Mouse (Mus musculus) embryonic stem cell, embryonic (primary cell): ENCODE results near the gene Tnrc18.

Source experiments
- CTCF ChIA-PET, 4 experiments: fragments of 300-600 bp in 2 of 4; fragments of 350-600 bp in 2 of 4; sonication (Branson Sonifier 250); formaldehyde crosslinking; loops; one replicate each; lab custom pipeline; 2022; ENCODE audit warnings: inconsistent platforms in 2 of 4; lab: Charles Lee
- POLR2A ChIA-PET, 4 experiments: fragments of 300-600 bp in 2 of 4; fragments of 350-600 bp in 2 of 4; sonication (Branson Sonifier 250); formaldehyde crosslinking; loops; one replicate each; lab custom pipeline; 2022; ENCODE audit warnings: antibody characterized with exemption in 4 of 4, inconsistent platforms in 1 of 4; lab: Charles Lee

Gene Tnrc18

GRCm38 (mm10) chr5:142817524-142818434 is at the start of gene Tnrc18:
Gene Tnrc18 (minus strand): TSS chr5:142817662.
- ChIA-PET POLR2A (interaction anchor here (0.5 to 16.7 kb wide), 48 partner anchors 8 to 689 kb away, joined by 3 to 281 read pairs (median 4); partner anchors contain the start of gene Actb (in 2 of the 4)), CTCF (interaction anchor here (0.5 to 1.9 kb wide), 9 partner anchors 17 to 101 kb away, joined by 3 to 6 read pairs (median 3); no protein-coding TSS in a partner anchor)

GRCm38 (mm10) chr5:142857763-142858229 is 40.3 kb upstream of the Tnrc18 start:
- POLR2A ChIA-PET: interaction anchor here (0.5 to 2.4 kb wide), 5 partner anchors 48 to 624 kb away, joined by 3 to 7 read pairs (median 5); partner anchors contain the start of genes Actb (in 1 of the 4) and Rbak (in 1 of the 4)
- CTCF ChIA-PET: interaction anchor here in 2 of 4 experiments (0.7 to 4.7 kb wide), 7 partner anchors 14 to 379 kb away, joined by 3 to 22 read pairs (median 4); no protein-coding TSS in a partner anchor

- ChIA-PET POLR2A (interaction anchor here in 2 of 4 experiments (0.7 to 2.4 kb wide), 7 partner anchors 18 to 79 kb away, joined by 3 to 5 read pairs (median 3); no protein-coding TSS in a partner anchor), CTCF (interaction anchor here (0.5 to 4.7 kb wide), 49 partner anchors 8 to 561 kb away, joined by 3 to 23 read pairs (median 3); partner anchors contain the start of genes Actb (in 1 of the 4), Rbak (in 1 of the 4) and Spdye4b (in 1 of the 4))
Observed at GRCm38 (mm10) chr5:142856408-142856807, 38.9 kb upstream of the Tnrc18 start.

- CTCF ChIA-PET: interaction anchor here (0.6 to 4.7 kb wide), 80 partner anchors 9 to 1048 kb away, joined by 3 to 23 read pairs (median 4); partner anchors contain the start of genes Actb (in 1 of the 4), Radil (in 1 of the 4) and Slc29a4 (in 1 of the 4)
- POLR2A ChIA-PET: interaction anchor here (0.5 to 1.5 kb wide), 14 partner anchors 17 to 226 kb away, joined by 3 to 5 read pairs (median 3); partner anchors contain the start of gene Actb (in 1 of the 4)
Observed at GRCm38 (mm10) chr5:142854877-142855276, 37.4 kb upstream of the Tnrc18 start.

GRCm38 (mm10) chr5:142853585-142853984 is 36.1 kb upstream of the Tnrc18 start:
- ChIA-PET POLR2A (interaction anchor here (0.6 to 3.0 kb wide), 11 partner anchors 9 to 422 kb away, joined by 3 to 9 read pairs (median 4); partner anchors contain the start of gene Actb (in 2 of the 4)), CTCF (interaction anchor here (0.5 to 4.7 kb wide), 26 partner anchors 9 to 295 kb away, joined by 3 to 22 read pairs (median 4); partner anchors contain the start of gene Actb (in 1 of the 4))

- ChIA-PET CTCF (interaction anchor here (0.5 to 1.3 kb wide), 10 partner anchors 9 to 346 kb away, joined by 3 to 5 read pairs (median 4); no protein-coding TSS in a partner anchor), POLR2A (interaction anchor here in 3 of 4 experiments (0.5 to 3.0 kb wide), 16 partner anchors 15 to 451 kb away, joined by 3 to 9 read pairs (median 3); partner anchors contain the start of genes Actb (in 1 of the 3) and Fbxl18 (in 1 of the 3))
Observed at GRCm38 (mm10) chr5:142851681-142852049, 34.2 kb upstream of the Tnrc18 start.

GRCm38 (mm10) chr5:142850916-142851680 is 33.6 kb upstream of the Tnrc18 start:
- ChIA-PET CTCF (interaction anchor here in 3 of 4 experiments (0.5 to 1.3 kb wide), 8 partner anchors 8 to 231 kb away, joined by 3 to 5 read pairs (median 3); no protein-coding TSS in a partner anchor), POLR2A (interaction anchor here in 3 of 4 experiments (0.6 to 3.0 kb wide), 11 partner anchors 30 to 451 kb away, joined by 3 to 9 read pairs (median 3); partner anchors contain the start of genes Actb (in 1 of the 3) and Fbxl18 (in 1 of the 3))

- ChIA-PET CTCF (no interaction called here), POLR2A (interaction anchor here in 2 of 4 experiments (1.0 to 1.8 kb wide), 2 partner anchors 29 to 113 kb away, joined by 3 to 6 read pairs; no protein-coding TSS in a partner anchor)
Observed at GRCm38 (mm10) chr5:142850476-142850875, 33.0 kb upstream of the Tnrc18 start.

- CTCF ChIA-PET: interaction anchor here in 2 of 4 experiments (0.6 to 1.7 kb wide), 5 partner anchors 8 to 131 kb away, joined by 3 to 6 read pairs (median 4); no protein-coding TSS in a partner anchor
- POLR2A ChIA-PET: interaction anchor here in 2 of 4 experiments (0.5 to 1.9 kb wide), 7 partner anchors 26 to 121 kb away, joined by 3 to 10 read pairs (median 3); no protein-coding TSS in a partner anchor
Observed at GRCm38 (mm10) chr5:142848911-142849310, 31.4 kb upstream of the Tnrc18 start.

- ChIA-PET POLR2A (interaction anchor here in 2 of 4 experiments (0.6 to 1.9 kb wide), 6 partner anchors 25 to 121 kb away, joined by 3 to 10 read pairs (median 3); no protein-coding TSS in a partner anchor), CTCF (interaction anchor here in 2 of 4 experiments (0.6 to 1.7 kb wide), 7 partner anchors 9 to 352 kb away, joined by 3 to 6 read pairs (median 4); no protein-coding TSS in a partner anchor)
Observed at GRCm38 (mm10) chr5:142848149-142848548, 30.7 kb upstream of the Tnrc18 start.

- ChIA-PET POLR2A (interaction anchor here in 3 of 4 experiments (0.5 to 2.2 kb wide), 8 partner anchors 10 to 241 kb away, joined by 3 to 11 read pairs (median 4); partner anchors contain the start of gene Actb (in 1 of the 3)), CTCF (interaction anchor here (0.5 to 4.3 kb wide), 51 partner anchors 10 to 357 kb away, joined by 3 to 22 read pairs (median 4); partner anchors contain the start of genes Radil (in 1 of the 4), Rnf216 (in 1 of the 4) and Tnrc18 (in 1 of the 4))
Observed at GRCm38 (mm10) chr5:142844467-142844866, 27.0 kb upstream of the Tnrc18 start.

GRCm38 (mm10) chr5:142842137-142842642 is 24.7 kb upstream of the Tnrc18 start:
- CTCF ChIA-PET: interaction anchor here (0.6 to 4.3 kb wide), 15 partner anchors 9 to 173 kb away, joined by 3 to 22 read pairs (median 4); no protein-coding TSS in a partner anchor
- POLR2A ChIA-PET: interaction anchor here in 3 of 4 experiments (0.6 to 1.7 kb wide), 9 partner anchors 16 to 66 kb away, joined by 3 to 5 read pairs (median 4); partner anchors contain the start of genes Fbxl18 (in 2 of the 3) and Tnrc18 (in 1 of the 3)

- CTCF ChIA-PET: interaction anchor here (0.5 to 4.3 kb wide), 12 partner anchors 9 to 172 kb away, joined by 3 to 22 read pairs (median 4); no protein-coding TSS in a partner anchor
- POLR2A ChIA-PET: interaction anchor here in 2 of 4 experiments (0.6 to 1.7 kb wide), 7 partner anchors 15 to 390 kb away, joined by 3 to 5 read pairs (median 4); partner anchors contain the start of gene Tnrc18 (in 1 of the 2)
Observed at GRCm38 (mm10) chr5:142841372-142842136, 24.1 kb upstream of the Tnrc18 start.

- POLR2A ChIA-PET: interaction anchor here in 3 of 4 experiments (0.6 to 1.5 kb wide), 5 partner anchors 14 to 117 kb away, joined by 3 to 5 read pairs (median 3); no protein-coding TSS in a partner anchor
- CTCF ChIA-PET: interaction anchor here in 1 of 4 experiments (1.0 to 1.3 kb wide), 2 partner anchors 17 to 31 kb away, joined by 3 to 4 read pairs; no protein-coding TSS in a partner anchor
Observed at GRCm38 (mm10) chr5:142837427-142837826, 20.0 kb upstream of the Tnrc18 start.

- POLR2A ChIA-PET: interaction anchor here (0.6 to 1.5 kb wide), 11 partner anchors 13 to 336 kb away, joined by 3 to 5 read pairs (median 3); no protein-coding TSS in a partner anchor
- CTCF ChIA-PET: interaction anchor here in 3 of 4 experiments (0.6 to 1.3 kb wide), 7 partner anchors 17 to 227 kb away, joined by 3 to 4 read pairs (median 3); no protein-coding TSS in a partner anchor
Observed at GRCm38 (mm10) chr5:142836891-142837290, 19.4 kb upstream of the Tnrc18 start.
